Comparison of ENCODE assay signal across 26 mouse cellular contexts in genomic region chr7:116711541-116711940, GRCm38 (mm10).
"Had no signal": no experiment of that assay in that cellular context is flagged by ENCODE, and none has a peak within 500 bp of the region (broad histone marks: within the 10 kb centered on the region; RNA-seq: fewer than 3 reads in every experiment).

No protein-coding gene starts in this region.

- H3K27ac ChIP-seq: embryonic facial prominence, embryonic 10.5 days; embryonic facial prominence, embryonic 12.5 days; embryonic facial prominence, embryonic 13.5 days; embryonic facial prominence, embryonic 15.5 days; forebrain, embryonic 10.5 days; forebrain, embryonic 12.5 days; forebrain, embryonic 13.5 days; forebrain, embryonic 15.5 days; gastrocnemius, adult 2 months; heart, adult 2 months had no signal

- H3K4me1 ChIP-seq: embryonic facial prominence, embryonic 10.5 days; embryonic facial prominence, embryonic 12.5 days; embryonic facial prominence, embryonic 15.5 days; forebrain, embryonic 10.5 days; forebrain, embryonic 12.5 days; forebrain, embryonic 13.5 days had no signal

- H3K27me3 ChIP-seq: embryonic facial prominence, embryonic 12.5 days; embryonic facial prominence, embryonic 13.5 days; embryonic facial prominence, embryonic 15.5 days; forebrain, embryonic 12.5 days; forebrain, embryonic 13.5 days; forebrain, embryonic 15.5 days had no signal

- H3K9me3 ChIP-seq: embryonic facial prominence, embryonic 10.5 days; embryonic facial prominence, embryonic 12.5 days; embryonic facial prominence, embryonic 13.5 days; embryonic facial prominence, embryonic 15.5 days; forebrain, embryonic 10.5 days; forebrain, embryonic 12.5 days; forebrain, embryonic 13.5 days; forebrain, embryonic 15.5 days had no signal

- H3K36me3 ChIP-seq: embryonic facial prominence, embryonic 10.5 days; embryonic facial prominence, embryonic 12.5 days; embryonic facial prominence, embryonic 13.5 days; embryonic facial prominence, embryonic 15.5 days; forebrain, embryonic 10.5 days; forebrain, embryonic 12.5 days; forebrain, embryonic 15.5 days had no signal

- DNase-seq: cerebellum, adult 9-11 months; cerebellum, postnatal 10 days; cerebellum, postnatal 14 days; cerebellum, postnatal 25 days; cerebellum, postnatal 36 days; embryo, embryonic 11 days; forebrain, postnatal 0 days; gastrocnemius, adult 2 months; gastrocnemius, postnatal 10 days; gastrocnemius, postnatal 14 days; gastrocnemius, postnatal 25 days; gastrocnemius, postnatal 36 days; heart, adult 11 months; heart, adult 18-20 months; heart, adult 2 months had no signal

- H3K4me3 ChIP-seq: embryonic facial prominence, embryonic 10.5 days; embryonic facial prominence, embryonic 12.5 days; embryonic facial prominence, embryonic 13.5 days; embryonic facial prominence, embryonic 15.5 days; erythroblast, embryonic 14.5 days; forebrain, embryonic 10.5 days; forebrain, embryonic 12.5 days; forebrain, embryonic 13.5 days; forebrain, embryonic 15.5 days; gastrocnemius, adult 2 months; heart, adult 2 months had no signal

- H3K4me2 ChIP-seq: embryonic facial prominence, embryonic 12.5 days; embryonic facial prominence, embryonic 13.5 days; embryonic facial prominence, embryonic 15.5 days; forebrain, embryonic 12.5 days; forebrain, embryonic 13.5 days; forebrain, embryonic 15.5 days had no signal

- ATAC-seq: forebrain, embryonic 13.5 days; forebrain, embryonic 14.5 days; forebrain, embryonic 15.5 days; forebrain, embryonic 16.5 days; forebrain, postnatal 0 days had no signal

- H3K9ac ChIP-seq: embryonic facial prominence, embryonic 12.5 days; embryonic facial prominence, embryonic 13.5 days; embryonic facial prominence, embryonic 15.5 days; forebrain, embryonic 12.5 days; forebrain, embryonic 13.5 days; forebrain, embryonic 15.5 days; forebrain, postnatal 0 days had no signal
